Mouse (Mus musculus): ENCODE results near the gene Gm10097. TPM values are rescaled to one million over a fixed set of nuclear protein-coding genes. Genes with fewer than 3 reads are reported as not detected.

Gm10097 gene
- total RNA-seq (2014; rRNA removed) (not detected in 2 replicates), polyA plus RNA-seq (2012; rRNA removed) (not detected in 2 replicates)

DNA sequence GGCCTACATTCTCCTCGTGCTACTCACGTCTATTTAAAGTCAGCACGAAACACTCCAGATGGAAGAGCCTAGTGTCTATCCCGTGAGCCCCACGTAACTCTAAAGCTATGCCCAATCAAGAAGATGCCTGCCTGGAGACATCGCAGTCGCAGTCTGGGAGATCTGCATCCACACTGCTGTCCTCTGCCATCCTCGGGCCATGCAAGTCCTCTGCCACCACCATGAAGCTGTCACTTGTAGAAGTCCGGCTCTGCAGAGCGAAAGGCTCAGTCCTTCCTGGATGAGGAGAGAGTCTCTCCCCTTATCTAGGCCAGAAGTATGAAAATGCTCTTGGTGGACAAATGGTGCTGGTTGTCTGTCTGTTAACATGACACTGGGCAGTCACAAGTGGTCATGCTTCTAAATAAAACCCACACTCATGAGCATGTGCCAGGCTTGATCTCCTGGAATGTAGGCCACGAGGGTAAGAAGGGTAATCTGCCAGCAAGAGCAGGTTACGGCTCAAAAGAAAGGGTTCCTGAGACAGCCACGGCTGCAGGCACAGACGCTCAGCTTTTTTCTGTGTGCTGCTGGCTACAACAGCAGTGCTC lies at the start of gene Gm10097:
TSS of gene Gm10097 (plus strand) at position 517 of the 590 bp plus-strand sequence.
- Histone ChIP-seq H3K27ac (replicated peaks; ENCODE audit: insufficient read depth, low read depth, low read length) (no peak within 1 kb of the TSS), H3K27me3 (ENCODE audit: control insufficient read depth, insufficient read depth, low read length) (no peaks in the 10 kb centered on the region), H3K4me3 (ENCODE audit: insufficient read depth, low read depth, low read length) (no peak within 1 kb of the TSS), H3K79me2 (ENCODE audit: control insufficient read depth, insufficient read depth, low read length) (no peaks in the 10 kb centered on the region), H3K9ac (ENCODE audit: low read depth, low read length) (no peak within 1 kb of the TSS), H3K36me3 (ENCODE audit: control insufficient read depth, insufficient read depth, low read length) (peaks cover 13% of the 10 kb centered on the region), H3K4me1 (ENCODE audit: control insufficient read depth, insufficient read depth, low read length) (no peaks in the 10 kb centered on the region)
- WGBS, result 93% methylated on average over 14 of the region's 14 CpGs
- no peak for DNase-seq (ENCODE audit: extremely low read depth, low read depth, low spot score)
- TF ChIP-seq POLR2A (IDR thresholded peaks at IDR 0.05; ENCODE audit: extremely low read depth, insufficient read depth, low read length) (no peak), CTCF (IDR thresholded peaks at IDR 0.05; ENCODE audit: low read depth, low read length) (no peak)

DNA sequence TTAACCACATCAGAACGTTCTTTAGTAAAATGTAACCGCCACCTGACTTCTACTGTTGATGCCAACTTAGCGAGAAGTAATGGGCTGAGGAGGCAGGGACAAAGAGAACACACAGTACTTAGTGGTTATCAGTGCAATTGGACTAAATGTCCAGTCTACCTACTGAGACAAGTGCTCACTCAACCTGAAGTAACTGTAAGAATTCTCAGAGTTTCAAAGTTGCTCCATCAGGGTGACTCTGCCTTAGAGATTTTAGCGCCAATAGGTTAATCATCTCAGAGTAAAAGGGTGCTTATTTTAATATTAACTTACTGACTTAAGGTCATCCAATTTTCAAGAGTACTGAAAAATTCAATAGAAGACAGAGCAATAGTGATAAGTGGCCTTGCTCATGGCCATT lies 43.1 kb upstream of the Gm10097 start:
- WGBS, result 98% methylated on average over 4 of the region's 4 CpGs
- TF ChIP-seq CTCF (IDR thresholded peaks at IDR 0.05; ENCODE audit: low read depth, low read length) (no peak), POLR2A (IDR thresholded peaks at IDR 0.05; ENCODE audit: extremely low read depth, insufficient read depth, low read length) (no peak)

GRCm38 (mm10) chr10:5027208-5027607 lies 41.8 kb upstream of the Gm10097 start:
- Histone ChIP-seq H3K36me3 (ENCODE audit: control insufficient read depth, insufficient read depth, low read length) (peaks cover 36% of the 10 kb centered on the region), H3K4me3 (ENCODE audit: insufficient read depth, low read depth, low read length) (no peak overlapping the region), H3K27me3 (ENCODE audit: control insufficient read depth, insufficient read depth, low read length) (no peaks in the 10 kb centered on the region), H3K27ac (replicated peaks; ENCODE audit: insufficient read depth, low read depth, low read length) (no peak overlapping the region), H3K79me2 (ENCODE audit: control insufficient read depth, insufficient read depth, low read length) (no peaks in the 10 kb centered on the region), H3K9ac (ENCODE audit: low read depth, low read length) (no peak overlapping the region), H3K4me1 (ENCODE audit: control insufficient read depth, insufficient read depth, low read length) (no peaks in the 10 kb centered on the region)
- TF ChIP-seq CTCF (IDR thresholded peaks at IDR 0.05; ENCODE audit: low read depth, low read length), result no peak
- no peak for TF ChIP-seq POLR2A (IDR thresholded peaks at IDR 0.05; ENCODE audit: extremely low read depth, insufficient read depth, low read length)
- WGBS, result 91% methylated on average over 1 of the region's 1 CpGs
- no peak for DNase-seq (ENCODE audit: extremely low read depth, low read depth, low spot score)

More for the DNA sequence above, 43.1 kb upstream of the Gm10097 start:
- Histone ChIP-seq H3K4me3 (ENCODE audit: insufficient read depth, low read depth, low read length) (no peak overlapping the region), H3K36me3 (ENCODE audit: control insufficient read depth, insufficient read depth, low read length) (peaks cover 26% of the 10 kb centered on the region), H3K4me1 (ENCODE audit: control insufficient read depth, insufficient read depth, low read length) (no peaks in the 10 kb centered on the region), H3K27me3 (ENCODE audit: control insufficient read depth, insufficient read depth, low read length) (no peaks in the 10 kb centered on the region), H3K27ac (replicated peaks; ENCODE audit: insufficient read depth, low read depth, low read length) (no peak overlapping the region), H3K9ac (ENCODE audit: low read depth, low read length) (no peak overlapping the region), H3K79me2 (ENCODE audit: control insufficient read depth, insufficient read depth, low read length) (no peaks in the 10 kb centered on the region)
- peak; percentile 5 for DNase-seq (ENCODE audit: extremely low read depth, low read depth, low spot score)

- DNase-seq (ENCODE audit: extremely low read depth, low read depth, low spot score), result no peak
These were observed 40.7 kb upstream of the Gm10097 start for GRCm38 (mm10) chr10:5028301-5028700.

GRCm38 (mm10) chr10:5029161-5029560 lies 39.8 kb upstream of the Gm10097 start:
- WGBS, result 95% methylated on average over 2 of the region's 2 CpGs
- H3K79me2 ChIP-seq (ENCODE audit: control insufficient read depth, insufficient read depth, low read length), result no peaks in the 10 kb centered on the region

More at GRCm38 (mm10) chr10:5028301-5028700, 40.7 kb upstream of the Gm10097 start:
- no peak overlapping the region for H3K27ac ChIP-seq (replicated peaks; ENCODE audit: insufficient read depth, low read depth, low read length)
- no peaks in the 10 kb centered on the region for H3K27me3 ChIP-seq (ENCODE audit: control insufficient read depth, insufficient read depth, low read length)
- 96% methylated on average over 9 of the region's 9 CpGs for WGBS
- no peak overlapping the region for H3K4me3 ChIP-seq (ENCODE audit: insufficient read depth, low read depth, low read length)
- H3K4me1 ChIP-seq (ENCODE audit: control insufficient read depth, insufficient read depth, low read length), result no peaks in the 10 kb centered on the region
- no peaks in the 10 kb centered on the region for H3K79me2 ChIP-seq (ENCODE audit: control insufficient read depth, insufficient read depth, low read length)
- no peak overlapping the region for H3K9ac ChIP-seq (ENCODE audit: low read depth, low read length)
- peaks cover 43% of the 10 kb centered on the region for H3K36me3 ChIP-seq (ENCODE audit: control insufficient read depth, insufficient read depth, low read length)
- no peak for TF ChIP-seq CTCF (IDR thresholded peaks at IDR 0.05; ENCODE audit: low read depth, low read length)
- TF ChIP-seq POLR2A (IDR thresholded peaks at IDR 0.05; ENCODE audit: extremely low read depth, insufficient read depth, low read length), result no peak

GRCm38 (mm10) chr10:5029883-5030282 lies 39.1 kb upstream of the Gm10097 start:
- no peak for DNase-seq (ENCODE audit: extremely low read depth, low read depth, low spot score)
- WGBS, result 88% methylated on average over 1 of the region's 1 CpGs
- H3K27me3 ChIP-seq (ENCODE audit: control insufficient read depth, insufficient read depth, low read length), result no peaks in the 10 kb centered on the region
- H3K4me1 ChIP-seq (ENCODE audit: control insufficient read depth, insufficient read depth, low read length), result no peaks in the 10 kb centered on the region
- no peaks in the 10 kb centered on the region for H3K79me2 ChIP-seq (ENCODE audit: control insufficient read depth, insufficient read depth, low read length)
- H3K9ac ChIP-seq (ENCODE audit: low read depth, low read length), result no peak overlapping the region
- no peak overlapping the region for H3K27ac ChIP-seq (replicated peaks; ENCODE audit: insufficient read depth, low read depth, low read length)
- H3K4me3 ChIP-seq (ENCODE audit: insufficient read depth, low read depth, low read length), result no peak overlapping the region
- no peak for TF ChIP-seq CTCF (IDR thresholded peaks at IDR 0.05; ENCODE audit: low read depth, low read length)
- TF ChIP-seq POLR2A (IDR thresholded peaks at IDR 0.05; ENCODE audit: extremely low read depth, insufficient read depth, low read length), result no peak
- peaks cover 51% of the 10 kb centered on the region for H3K36me3 ChIP-seq (ENCODE audit: control insufficient read depth, insufficient read depth, low read length)

More at GRCm38 (mm10) chr10:5029161-5029560, 39.8 kb upstream of the Gm10097 start:
- no peak overlapping the region for H3K27ac ChIP-seq (replicated peaks; ENCODE audit: insufficient read depth, low read depth, low read length)
- no peaks in the 10 kb centered on the region for H3K27me3 ChIP-seq (ENCODE audit: control insufficient read depth, insufficient read depth, low read length)
- TF ChIP-seq POLR2A (IDR thresholded peaks at IDR 0.05; ENCODE audit: extremely low read depth, insufficient read depth, low read length) (no peak), CTCF (IDR thresholded peaks at IDR 0.05; ENCODE audit: low read depth, low read length) (no peak)
- no peaks in the 10 kb centered on the region for H3K4me1 ChIP-seq (ENCODE audit: control insufficient read depth, insufficient read depth, low read length)
- H3K36me3 ChIP-seq (ENCODE audit: control insufficient read depth, insufficient read depth, low read length), result peaks cover 49% of the 10 kb centered on the region
- H3K4me3 ChIP-seq (ENCODE audit: insufficient read depth, low read depth, low read length), result no peak overlapping the region
- no peak for DNase-seq (ENCODE audit: extremely low read depth, low read depth, low spot score)
- no peak overlapping the region for H3K9ac ChIP-seq (ENCODE audit: low read depth, low read length)

Measured in liver, adult 2 months (tissue).